8 mouse cellular contexts compared by ENCODE assay signal in the genomic region with DNA sequence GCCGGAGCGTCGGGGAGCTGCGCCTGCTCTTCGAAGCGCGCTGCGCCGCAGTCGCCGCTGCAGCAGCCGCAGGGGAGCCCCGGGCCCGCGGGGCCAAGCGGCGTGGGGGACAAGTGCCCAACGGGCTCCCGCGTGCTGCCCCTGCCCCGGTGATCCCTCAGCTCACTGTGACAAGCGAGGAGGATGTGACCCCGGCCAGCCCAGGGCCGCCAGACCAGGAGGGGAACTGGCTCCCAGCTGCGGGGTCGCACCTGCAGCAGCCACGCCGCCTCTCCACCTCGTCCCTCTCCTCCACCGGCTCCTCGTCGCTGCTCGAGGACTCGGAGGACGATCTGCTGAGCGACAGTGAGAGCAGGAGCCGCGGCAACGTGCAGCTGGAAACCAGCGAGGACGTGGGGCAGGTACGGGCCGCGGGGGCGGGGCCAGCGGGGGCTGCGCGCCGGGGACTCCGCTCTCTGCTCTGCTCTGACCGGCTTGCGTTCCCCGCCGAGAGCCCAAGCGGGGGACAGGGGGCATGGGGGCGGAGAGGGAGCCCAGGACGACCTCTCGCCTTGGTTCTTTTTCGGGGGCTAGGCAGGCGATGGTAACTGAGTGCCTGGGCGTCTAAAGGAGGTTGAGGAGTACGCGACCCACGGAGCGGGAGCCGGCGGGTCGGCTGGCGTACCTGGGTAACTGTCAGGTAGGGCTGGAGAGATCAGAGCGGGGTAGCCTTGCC. TPM values are rescaled to one million over a fixed set of nuclear protein-coding genes. Genes with fewer than 3 reads are reported as not detected.
A peak's percentile ranks its signal among the peaks of the same experiment; 100 is the strongest.
DNase-seq lines count a peak whose midpoint lies in the region; ATAC-seq and TF ChIP-seq lines count a peak whose summit lies in the region.

No protein-coding gene starts in this region.

- no peaks in the 10 kb centered on the region for H3K36me3 ChIP-seq in heart, embryonic 13.5 days
- no peaks in the 10 kb centered on the region for H3K36me3 ChIP-seq in kidney, postnatal 0 days (ENCODE audit: insufficient read depth, low read length)

- H3K4me3 ChIP-seq in bone marrow, adult 2 months (replicated peaks; ENCODE audit: control insufficient read depth, low read depth, low read length), result peak overlapping the region; percentile 91
- peak overlapping the region; percentile 65 for H3K4me3 ChIP-seq in heart, embryonic 13.5 days
- peak overlapping the region; percentile 67 for H3K4me3 ChIP-seq in kidney, postnatal 0 days (replicated peaks; ENCODE audit: low read depth, low read length)

- peak; percentile 35 to 64 for DNase-seq in spleen, adult 18-20 months
- no peak for DNase-seq in spleen, adult 12 weeks (ENCODE audit: low spot score)
- no peak for DNase-seq in kidney, postnatal 0 days (ENCODE audit: low spot score)
- peak; percentile 43 to 52 for DNase-seq in lung, postnatal 4 days
- peak; percentile 48 to 67 for DNase-seq in spleen, postnatal 10 days (ENCODE audit: low spot score in 2 of 2)

- H3K4me2 ChIP-seq in heart, embryonic 13.5 days, result peak overlapping the region; percentile 99
- H3K4me2 ChIP-seq in kidney, postnatal 0 days (ENCODE audit: low read length), result peak overlapping the region; percentile 99

- H3K9ac ChIP-seq in heart, embryonic 13.5 days, result peak overlapping the region; percentile 87
- H3K9ac ChIP-seq in kidney, postnatal 0 days (ENCODE audit: low read depth, low read length), result peak overlapping the region; percentile 52

- TF ChIP-seq CTCF in bone marrow, adult 2 months (IDR thresholded peaks at IDR 0.05; ENCODE audit: control insufficient read depth, insufficient read depth, low read length), result no peak
- TF ChIP-seq CTCF in kidney, postnatal 0 days (IDR thresholded peaks at IDR 0.05; ENCODE audit: low read depth), result no peak

- H3K27me3 ChIP-seq in heart, embryonic 13.5 days (replicated peaks), result peaks cover 35% of the 10 kb centered on the region
- H3K27me3 ChIP-seq in kidney, postnatal 0 days (ENCODE audit: insufficient read depth, low read length), result peaks cover 11% of the 10 kb centered on the region

- no peaks in the 10 kb centered on the region for H3K9me3 ChIP-seq in heart, embryonic 13.5 days
- no peaks in the 10 kb centered on the region for H3K9me3 ChIP-seq in kidney, postnatal 0 days (replicated peaks; ENCODE audit: low read length)

- WGBS in bone marrow, adult 2 months, result under 1% methylated on average over 70 of the region's 70 CpGs
- WGBS in heart, embryonic 13.5 days, result under 1% methylated on average over 67 of the region's 70 CpGs
- 1% methylated on average over 54 of the region's 70 CpGs for WGBS in kidney, postnatal 0 days

- H3K27ac ChIP-seq in bone marrow, adult 2 months (ENCODE audit: control insufficient read depth, insufficient read depth, low read depth, low read length, poor library complexity), result peak overlapping the region; percentile 10; the same call in 1 of the 2 replicates
- no peak overlapping the region for H3K27ac ChIP-seq in heart, embryonic 13.5 days (replicated peaks)
- no peak overlapping the region for H3K27ac ChIP-seq in kidney, postnatal 0 days

- ATAC-seq in heart, embryonic 13.5 days (ENCODE audit: extremely low read depth, insufficient number of reproducible peaks, low FRiP score, low TSS enrichment), result no peak
- 0 out of 2 replicates have a peak, but pooled peaks have one; percentile 29 for ATAC-seq in kidney, postnatal 0 days (replicated peaks; ENCODE audit: low FRiP score, low read depth)
- ATAC-seq in monocyte, adult 5-6 weeks (replicated peaks; ENCODE audit: insufficient number of reproducible peaks, low FRiP score, low TSS enrichment, poor library complexity, severe bottlenecking), result no peak

- TF ChIP-seq POLR2A in bone marrow, adult 2 months (IDR thresholded peaks at IDR 0.05; ENCODE audit: borderline replicate concordance, control insufficient read depth, low read depth, low read length), result no peak

- no peaks in the 10 kb centered on the region; the same call in none of the 2 replicates for H3K4me1 ChIP-seq in bone marrow, adult 2 months (ENCODE audit: control insufficient read depth, insufficient read depth, low read length)
- peaks cover 50% of the 10 kb centered on the region for H3K4me1 ChIP-seq in heart, embryonic 13.5 days
- peaks cover 19% of the 10 kb centered on the region for H3K4me1 ChIP-seq in kidney, postnatal 0 days (replicated peaks; ENCODE audit: insufficient read depth, low read length)

RNA-seq across cellular contexts. Expression of a gene that starts 0.5 kb away (rescaled TPM):
- not detected in 2 replicates for polyA plus RNA-seq in bone marrow, adult 2 months (2011; ENCODE audit: insufficient read depth, insufficient read length, low replicate concordance, missing spikeins)
- polyA plus RNA-seq in heart, embryonic 13.5 days (2015; fragmentation: Nextera tagmentation; extraction: Ambion mirVana), result 1.8 and 2.1 TPM in 2 replicates
- polyA plus RNA-seq in kidney, postnatal 0 days (2015; fragmentation: Nextera tagmentation; extraction: Ambion mirVana), result 0.83 and 1.1 TPM in 2 replicates
- total RNA-seq in monocyte, adult 5-6 weeks (2017), result 0.32 TPM in 1 of 3 replicates, not detected in the others

RNA-seq across cellular contexts. Expression of a gene that starts 17.6 kb away (rescaled TPM):
- polyA plus RNA-seq in bone marrow, adult 2 months (2011; ENCODE audit: insufficient read depth, insufficient read length, low replicate concordance, missing spikeins), result 0.47 and 1.3 TPM in 2 replicates
- polyA plus RNA-seq in heart, embryonic 13.5 days (2015; fragmentation: Nextera tagmentation; extraction: Ambion mirVana), result 0.10 and 0.19 TPM in 2 replicates
- 0.52 and 0.53 TPM in 2 replicates for polyA plus RNA-seq in kidney, postnatal 0 days (2015; fragmentation: Nextera tagmentation; extraction: Ambion mirVana)
- 0.21 to 0.87 TPM in 2 of 3 replicates, not detected in the other for total RNA-seq in monocyte, adult 5-6 weeks (2017)

RNA-seq across cellular contexts. Expression of a gene that starts 44.7 kb away (rescaled TPM):
- polyA plus RNA-seq in bone marrow, adult 2 months (2011; ENCODE audit: insufficient read depth, insufficient read length, low replicate concordance, missing spikeins), result 5.9 and 12.6 TPM in 2 replicates
- polyA plus RNA-seq in heart, embryonic 13.5 days (2015; fragmentation: Nextera tagmentation; extraction: Ambion mirVana), result 17.6 and 19.4 TPM in 2 replicates
- 15.7 and 19.0 TPM in 2 replicates for polyA plus RNA-seq in kidney, postnatal 0 days (2015; fragmentation: Nextera tagmentation; extraction: Ambion mirVana)
- total RNA-seq in monocyte, adult 5-6 weeks (2017), result 5.3 to 13.1 TPM (median 8.3 TPM) in 3 replicates

RNA-seq across cellular contexts. Expression of a gene that starts 54.9 kb away (rescaled TPM):
- 0.75 and 4.2 TPM in 2 replicates for polyA plus RNA-seq in bone marrow, adult 2 months (2011; ENCODE audit: insufficient read depth, insufficient read length, low replicate concordance, missing spikeins)
- polyA plus RNA-seq in heart, embryonic 13.5 days (2015; fragmentation: Nextera tagmentation; extraction: Ambion mirVana), result 7.3 and 7.9 TPM in 2 replicates
- polyA plus RNA-seq in kidney, postnatal 0 days (2015; fragmentation: Nextera tagmentation; extraction: Ambion mirVana), result 7.7 and 9.7 TPM in 2 replicates
- total RNA-seq in monocyte, adult 5-6 weeks (2017), result 0.67 to 1.9 TPM in 2 of 3 replicates, not detected in the other

Comparison
In these comparisons a context has a peak if more than half of its experiments do, and no peak if none do; other contexts are left out.
1. DNase-seq: peak in spleen, adult 18-20 months (2 of 2), lung, postnatal 4 days (2 of 2) and spleen, postnatal 10 days (2 of 2); none in spleen, adult 12 weeks (single experiment) and kidney, postnatal 0 days (single experiment).
2. Peak in every context shown above with its lines, with median percentiles within 50 percentile points of each other: H3K4me3 ChIP-seq.